Mouse (Mus musculus): Measurements from ENCODE around the gene Sorcs3. TPM values are rescaled to one million over a fixed set of nuclear protein-coding genes. Genes with fewer than 3 reads are reported as not detected.

The Sorcs3 gene
- polyA plus RNA-seq, 1 experiment from 2014 or later, result 9.3 TPM

- ATAC-seq (ENCODE audit: low FRiP score, low read depth), result 0 out of 2 replicates have a peak, but pooled peaks have one; percentile 63
- 25% methylated on average over 14 of the region's 14 CpGs for WGBS
Observed at GRCm38 (mm10) chr19:48300440-48301231, 94.8 kb downstream of the Sorcs3 start.

DNA sequence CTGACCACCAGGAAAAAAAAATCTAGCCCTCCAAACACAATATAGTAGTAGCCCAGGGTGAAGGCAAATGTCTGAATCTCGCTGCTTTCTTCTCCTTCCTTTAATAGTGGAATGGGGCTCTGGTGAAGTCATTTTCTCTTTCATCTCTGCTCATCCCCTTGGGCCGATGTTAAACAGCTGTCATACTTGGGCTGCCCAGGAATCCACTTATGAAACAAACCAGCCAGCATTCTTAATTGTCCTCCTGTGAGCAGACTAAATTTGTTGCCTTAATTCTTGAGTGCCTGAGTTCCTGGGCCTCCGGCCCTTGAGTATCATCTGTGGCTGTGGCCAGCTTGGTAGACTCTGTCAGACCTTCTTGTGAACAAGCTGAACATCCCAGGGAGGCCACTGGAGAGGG lies 95.5 kb downstream of the Sorcs3 start:
- Histone ChIP-seq H3K9ac (no peak overlapping the region), H3K4me2 (replicated peaks) (no peak overlapping the region), H3K4me3 (no peak overlapping the region), H3K27me3 (replicated peaks) (no peaks in the 10 kb centered on the region), H3K36me3 (no peaks in the 10 kb centered on the region), H3K27ac (no peak overlapping the region), H3K9me3 (no peaks in the 10 kb centered on the region), H3K4me1 (peaks cover 12% of the 10 kb centered on the region; the same call in 1 of the 2 replicates)
- no peak for ATAC-seq (ENCODE audit: low FRiP score, low read depth)
- 48% methylated on average over 3 of the region's 3 CpGs for WGBS

More at GRCm38 (mm10) chr19:48300440-48301231, 94.8 kb downstream of the Sorcs3 start:
- no peaks in the 10 kb centered on the region for H3K27me3 ChIP-seq (replicated peaks)
- H3K27ac ChIP-seq, result no peak overlapping the region
- H3K36me3 ChIP-seq, result no peaks in the 10 kb centered on the region
- H3K4me1 ChIP-seq, result peaks cover 12% of the 10 kb centered on the region; the same call in 1 of the 2 replicates
- peak overlapping the region; percentile 12 for H3K4me2 ChIP-seq (replicated peaks)
- H3K9ac ChIP-seq, result no peak overlapping the region
- H3K4me3 ChIP-seq, result no peak overlapping the region
- H3K9me3 ChIP-seq, result no peaks in the 10 kb centered on the region

GRCm38 (mm10) chr19:48308341-48308740 lies 102.5 kb downstream of the Sorcs3 start:
- Histone ChIP-seq H3K4me3 (no peak overlapping the region), H3K9me3 (no peaks in the 10 kb centered on the region), H3K4me2 (replicated peaks) (no peak overlapping the region), H3K27ac (no peak overlapping the region), H3K4me1 (no peaks in the 10 kb centered on the region), H3K36me3 (no peaks in the 10 kb centered on the region), H3K9ac (no peak overlapping the region), H3K27me3 (replicated peaks) (no peaks in the 10 kb centered on the region)
- 88% methylated on average over 8 of the region's 8 CpGs for WGBS
- no peak for ATAC-seq (ENCODE audit: low FRiP score, low read depth)

DNA sequence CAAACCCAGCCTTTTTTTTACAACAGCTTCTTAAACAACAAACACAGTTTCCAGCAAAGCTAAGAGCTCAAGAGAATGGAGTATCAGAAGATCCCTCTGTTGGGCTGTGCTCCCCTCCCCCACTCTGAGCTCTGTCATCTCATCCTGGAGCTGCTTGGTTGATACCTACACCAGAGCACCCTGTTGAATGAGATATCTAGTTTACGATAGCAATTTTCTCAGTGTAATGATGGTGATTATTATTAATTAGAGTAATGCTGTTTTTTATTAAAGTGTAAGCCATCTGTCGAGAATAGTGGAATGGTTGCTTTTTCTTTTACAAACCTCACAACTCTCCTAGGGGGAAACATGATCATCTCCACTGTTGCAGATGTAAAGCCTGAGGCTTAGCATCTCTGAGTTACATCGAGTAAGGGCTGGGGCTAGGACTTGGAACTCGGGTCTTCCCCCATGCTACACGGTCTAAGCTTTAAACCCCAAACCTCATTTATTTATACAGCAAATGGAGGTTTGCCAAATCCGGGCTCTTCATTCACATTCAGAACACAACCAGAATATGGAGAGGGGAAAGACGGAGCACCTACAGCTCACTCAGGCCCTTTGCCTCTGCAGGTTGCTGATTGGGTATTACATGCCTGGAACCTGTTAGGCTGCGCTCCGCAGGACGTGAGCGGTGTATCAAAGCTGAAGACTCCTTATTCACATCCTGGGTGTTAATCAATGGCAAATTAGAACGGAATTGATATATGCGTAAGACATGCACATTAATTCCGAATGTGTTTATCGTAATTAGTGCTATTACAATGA lies 103.9 kb downstream of the Sorcs3 start:
- Histone ChIP-seq H3K36me3 (no peaks in the 10 kb centered on the region), H3K27ac (no peak overlapping the region), H3K27me3 (replicated peaks) (no peaks in the 10 kb centered on the region), H3K9ac (no peak overlapping the region), H3K4me2 (replicated peaks) (no peak overlapping the region), H3K4me1 (no peaks in the 10 kb centered on the region), H3K9me3 (no peaks in the 10 kb centered on the region), H3K4me3 (no peak overlapping the region)
- WGBS, result 75% methylated on average over 15 of the region's 15 CpGs
- 0 out of 2 replicates have a peak, but pooled peaks have one; percentile 37 for ATAC-seq (ENCODE audit: low FRiP score, low read depth)

DNA sequence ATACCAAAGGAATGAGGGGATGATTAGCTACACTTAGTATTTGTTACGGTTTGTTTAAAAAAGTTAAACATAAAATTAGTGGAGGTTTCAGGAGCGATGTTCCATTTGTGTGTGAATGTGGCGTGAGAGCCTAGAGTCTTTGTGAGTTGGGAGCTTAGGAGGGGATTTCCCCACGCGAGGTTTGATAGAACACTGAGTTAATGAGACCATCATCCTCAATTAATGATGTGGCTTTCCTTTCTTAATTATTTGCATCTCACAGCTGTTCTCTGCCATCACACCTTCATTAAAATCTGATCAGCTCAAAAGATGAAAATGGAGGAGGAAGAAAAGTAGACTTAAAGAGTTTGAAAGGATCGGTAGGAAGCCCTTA lies 104.5 kb downstream of the Sorcs3 start:
- 83% methylated on average over 6 of the region's 6 CpGs for WGBS
- Histone ChIP-seq H3K27me3 (replicated peaks) (no peaks in the 10 kb centered on the region), H3K9me3 (no peaks in the 10 kb centered on the region), H3K4me2 (replicated peaks) (no peak overlapping the region), H3K27ac (no peak overlapping the region), H3K4me3 (no peak overlapping the region), H3K9ac (no peak overlapping the region), H3K36me3 (no peaks in the 10 kb centered on the region), H3K4me1 (no peaks in the 10 kb centered on the region)
- ATAC-seq (ENCODE audit: low FRiP score, low read depth), result no peak

DNA sequence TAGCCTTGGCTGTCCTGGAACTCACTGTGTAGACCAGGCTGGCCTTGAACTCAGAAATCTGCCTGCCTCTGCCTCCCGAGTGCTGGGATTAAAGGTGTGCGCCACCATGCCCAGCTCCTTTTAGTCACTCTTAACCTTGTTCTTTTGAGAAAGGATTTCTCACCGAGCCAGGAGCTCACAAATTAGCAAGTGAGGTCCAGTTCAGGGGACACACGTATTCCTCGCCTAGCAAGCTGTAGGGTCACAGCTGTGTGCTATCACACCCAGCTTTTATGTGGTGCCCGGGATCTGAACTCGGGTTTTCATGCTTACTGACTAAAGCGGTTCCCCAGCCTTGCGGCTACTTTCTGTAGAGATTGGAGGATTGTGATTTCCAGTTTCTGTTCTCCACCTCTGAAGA lies 108.0 kb downstream of the Sorcs3 start:
- Histone ChIP-seq H3K27ac (no peak overlapping the region), H3K9me3 (no peaks in the 10 kb centered on the region), H3K4me1 (no peaks in the 10 kb centered on the region), H3K4me3 (no peak overlapping the region), H3K9ac (no peak overlapping the region), H3K27me3 (replicated peaks) (no peaks in the 10 kb centered on the region), H3K36me3 (no peaks in the 10 kb centered on the region), H3K4me2 (replicated peaks) (no peak overlapping the region)
- 92% methylated on average over 9 of the region's 9 CpGs for WGBS
- no peak for ATAC-seq (ENCODE audit: low FRiP score, low read depth)

- H3K4me1 ChIP-seq, result peaks cover 5% of the 10 kb centered on the region; the same call in 1 of the 2 replicates
- WGBS, result 53% methylated on average over 6 of the region's 6 CpGs
- no peaks in the 10 kb centered on the region for H3K9me3 ChIP-seq
- no peak overlapping the region for H3K4me2 ChIP-seq (replicated peaks)
- H3K27me3 ChIP-seq (replicated peaks), result no peaks in the 10 kb centered on the region
- ATAC-seq (ENCODE audit: low FRiP score, low read depth), result no peak
- H3K4me3 ChIP-seq, result no peak overlapping the region
- no peak overlapping the region for H3K9ac ChIP-seq
- no peaks in the 10 kb centered on the region for H3K36me3 ChIP-seq
- no peak overlapping the region for H3K27ac ChIP-seq
Observed at GRCm38 (mm10) chr19:48327115-48327514, 121.3 kb downstream of the Sorcs3 start.

- H3K36me3 ChIP-seq, result no peaks in the 10 kb centered on the region
- no peak overlapping the region for H3K4me2 ChIP-seq (replicated peaks)
- no peaks in the 10 kb centered on the region for H3K9me3 ChIP-seq
- no peak overlapping the region for H3K9ac ChIP-seq
- H3K4me1 ChIP-seq, result peaks cover 5% of the 10 kb centered on the region; the same call in 1 of the 2 replicates
- no peak for ATAC-seq (ENCODE audit: low FRiP score, low read depth)
- H3K4me3 ChIP-seq, result no peak overlapping the region
- H3K27me3 ChIP-seq (replicated peaks), result no peaks in the 10 kb centered on the region
- no peak overlapping the region for H3K27ac ChIP-seq
- 69% methylated on average over 8 of the region's 8 CpGs for WGBS
Observed at GRCm38 (mm10) chr19:48328171-48328570, 122.3 kb downstream of the Sorcs3 start.

GRCm38 (mm10) chr19:48331640-48332039 lies 125.8 kb downstream of the Sorcs3 start:
- no peak for ATAC-seq (ENCODE audit: low FRiP score, low read depth)
- WGBS, result 12% methylated on average over 1 of the region's 1 CpGs
- no peaks in the 10 kb centered on the region for H3K27me3 ChIP-seq (replicated peaks)
- no peak overlapping the region for H3K4me3 ChIP-seq
- no peaks in the 10 kb centered on the region for H3K9me3 ChIP-seq
- H3K4me1 ChIP-seq, result peaks cover 5% of the 10 kb centered on the region; the same call in 1 of the 2 replicates
- no peak overlapping the region for H3K27ac ChIP-seq
- H3K9ac ChIP-seq, result no peak overlapping the region
- no peaks in the 10 kb centered on the region for H3K36me3 ChIP-seq
- H3K4me2 ChIP-seq (replicated peaks), result no peak overlapping the region

- 76% methylated on average over 2 of the region's 2 CpGs for WGBS
- H3K36me3 ChIP-seq, result no peaks in the 10 kb centered on the region
- H3K27ac ChIP-seq, result no peak overlapping the region
- 0 out of 2 replicates have a peak, but pooled peaks cover 8% of the 10 kb centered on the region for H3K4me1 ChIP-seq
- H3K4me2 ChIP-seq (replicated peaks), result no peak overlapping the region
- H3K4me3 ChIP-seq, result no peak overlapping the region
- H3K9me3 ChIP-seq, result no peaks in the 10 kb centered on the region
- ATAC-seq (ENCODE audit: low FRiP score, low read depth), result no peak
- H3K9ac ChIP-seq, result no peak overlapping the region
- H3K27me3 ChIP-seq (replicated peaks), result no peaks in the 10 kb centered on the region
Observed at GRCm38 (mm10) chr19:48333085-48333484, 127.3 kb downstream of the Sorcs3 start.

DNA sequence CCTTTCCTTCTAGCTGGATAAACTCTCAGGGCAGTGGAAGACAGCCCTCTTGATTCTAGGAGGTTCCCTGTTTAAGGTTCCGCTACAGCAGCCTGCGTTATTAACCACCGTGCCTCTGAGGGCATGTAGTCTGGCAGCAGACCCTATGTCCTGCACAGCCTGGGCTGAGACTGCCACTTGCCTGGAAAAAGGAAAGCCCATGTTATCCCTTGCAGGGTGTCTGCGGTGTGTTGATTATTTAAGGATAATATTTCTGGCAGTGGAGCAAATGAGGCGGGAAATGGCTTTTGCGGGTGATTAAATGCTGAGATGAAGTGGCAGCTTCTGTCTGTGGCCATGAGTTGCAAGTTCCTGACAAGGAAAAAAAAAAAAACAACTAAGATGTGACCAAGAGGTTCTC lies 131.6 kb downstream of the Sorcs3 start:
- WGBS, result 76% methylated on average over 6 of the region's 6 CpGs
- no peak for ATAC-seq (ENCODE audit: low FRiP score, low read depth)
- no peak overlapping the region for H3K27ac ChIP-seq

GRCm38 (mm10) chr19:48338098-48338497 lies 132.3 kb downstream of the Sorcs3 start:
- WGBS, result 90% methylated on average over 5 of the region's 5 CpGs
- H3K9me3 ChIP-seq, result no peaks in the 10 kb centered on the region
- H3K36me3 ChIP-seq, result no peaks in the 10 kb centered on the region
- no peak overlapping the region for H3K9ac ChIP-seq
- no peak overlapping the region for H3K27ac ChIP-seq
- H3K4me1 ChIP-seq, result 0 out of 2 replicates have a peak, but pooled peaks cover 8% of the 10 kb centered on the region
- no peaks in the 10 kb centered on the region for H3K27me3 ChIP-seq (replicated peaks)
- no peak overlapping the region for H3K4me2 ChIP-seq (replicated peaks)
- no peak overlapping the region for H3K4me3 ChIP-seq
- no peak for ATAC-seq (ENCODE audit: low FRiP score, low read depth)

More for the DNA sequence above, 131.6 kb downstream of the Sorcs3 start:
- Histone ChIP-seq H3K9me3 (no peaks in the 10 kb centered on the region), H3K4me2 (replicated peaks) (no peak overlapping the region), H3K27me3 (replicated peaks) (no peaks in the 10 kb centered on the region), H3K36me3 (no peaks in the 10 kb centered on the region), H3K9ac (no peak overlapping the region), H3K4me1 (0 out of 2 replicates have a peak, but pooled peaks cover 8% of the 10 kb centered on the region), H3K4me3 (no peak overlapping the region)

Measured in neural tube, embryonic 12.5 days (tissue).